Mouse (Mus musculus) forebrain, embryonic 12.5 days (tissue): ENCODE data around the gene Tpcn2. TPM values are rescaled to one million over a fixed set of nuclear protein-coding genes. Genes with fewer than 3 reads are reported as not detected.

Experiments
- ATAC-seq: fragments of 200-750 bp; cut with Nextera tagmentation; 2 replicates; pipeline ENCODE4 v1.8.0; 2017; ENCODE audit warnings: moderate TSS enrichment; ENCODE audit not compliant: low FRiP score
- H3K27ac ChIP-seq: fragments of 300-500 bp; sonication (generic); 2 replicates; pipeline ENCODE4 v1.5.1; 2016; ENCODE audit warnings: mild to moderate bottlenecking
- H3K27me3 ChIP-seq: fragments of 300-500 bp; sonication (generic); 2 replicates; pipeline ENCODE4 v1.6.1; 2016; ENCODE audit warnings: mild to moderate bottlenecking
- H3K36me3 ChIP-seq: fragments of 300-500 bp; sonication (generic); replicated peaks from 2 replicates; pipeline ENCODE4 v1.6.1; 2016; ENCODE audit warnings: mild to moderate bottlenecking
- H3K4me1 ChIP-seq: fragments of 300-500 bp; sonication (generic); 2 replicates; pipeline ENCODE4 v1.6.1; 2016
- H3K4me2 ChIP-seq: fragments of 300-500 bp; sonication (generic); 2 replicates; pipeline ENCODE4 v1.6.1; 2016; ENCODE audit warnings: mild to moderate bottlenecking, moderate library complexity
- H3K4me3 ChIP-seq: fragments of 300-500 bp; sonication (generic); replicated peaks from 2 replicates; pipeline ENCODE4 v1.5.1; 2016; ENCODE audit warnings: mild to moderate bottlenecking
- H3K9ac ChIP-seq: fragments of 300-500 bp; sonication (generic); 2 replicates; pipeline ENCODE4 v1.6.1; 2016; ENCODE audit warnings: mild to moderate bottlenecking
- H3K9me3 ChIP-seq: fragments of 300-500 bp; sonication (generic); 2 replicates; pipeline ENCODE4 v1.6.1; 2016
- WGBS: fragments of 180-500 bp; shearing (Covaris S2); methylation state at CpG from one replicate; pipeline ENCODE4 v1.1.7; 2016; 5-methylcytosine and 5-hydroxymethylcytosine counted together
- polyA plus RNA-seq: library from polyadenylated mRNA; unstranded; fragments of >200 nt; fragmentation: Nextera tagmentation; extraction: Ambion mirVana; gene quantifications from 2 replicates; pipeline ENCODE4 v1.2.1, GENCODE M21; 2016

The Tpcn2 gene
- polyA plus RNA-seq, 1 experiment from 2014 or later = 4.8 TPM

GRCm38 (mm10) chr7:145308866-145309265 is 25.1 kb upstream of the Tpcn2 start:
- Histone ChIP-seq H3K27me3 (no peaks in the 10 kb centered on the region), H3K4me2 (no peak overlapping the region), H3K4me1 (no peaks in the 10 kb centered on the region), H3K36me3 (no peaks in the 10 kb centered on the region), H3K9ac (no peak overlapping the region), H3K4me3 (no peak overlapping the region), H3K9me3 (no peaks in the 10 kb centered on the region), H3K27ac (no peak overlapping the region)
- no peak for ATAC-seq
- WGBS = 84% methylated on average over 4 of the region's 4 CpGs

GRCm38 (mm10) chr7:145308061-145308675 is 24.4 kb upstream of the Tpcn2 start:
- Histone ChIP-seq H3K36me3 (no peaks in the 10 kb centered on the region), H3K4me2 (no peak overlapping the region), H3K4me3 (no peak overlapping the region), H3K9me3 (no peaks in the 10 kb centered on the region), H3K27me3 (no peaks in the 10 kb centered on the region), H3K27ac (no peak overlapping the region), H3K9ac (no peak overlapping the region), H3K4me1 (no peaks in the 10 kb centered on the region)
- no peak for ATAC-seq
- WGBS = 82% methylated on average over 30 of the region's 30 CpGs

- no peaks in the 10 kb centered on the region for H3K36me3 ChIP-seq
- WGBS = 91% methylated on average over 10 of the region's 10 CpGs
- H3K9me3 ChIP-seq = no peaks in the 10 kb centered on the region
- no peak overlapping the region for H3K4me2 ChIP-seq
- ATAC-seq = no peak
- H3K27me3 ChIP-seq = no peaks in the 10 kb centered on the region
- peaks cover 4% of the 10 kb centered on the region for H3K4me1 ChIP-seq
- no peak overlapping the region for H3K27ac ChIP-seq
- H3K9ac ChIP-seq = no peak overlapping the region
- H3K4me3 ChIP-seq = no peak overlapping the region
Observed at GRCm38 (mm10) chr7:145307636-145308035, 23.8 kb upstream of the Tpcn2 start.

GRCm38 (mm10) chr7:145304153-145304552 is 20.3 kb upstream of the Tpcn2 start:
- Histone ChIP-seq H3K9ac (no peak overlapping the region), H3K4me2 (no peak overlapping the region), H3K27ac (no peak overlapping the region), H3K4me1 (peaks cover 22% of the 10 kb centered on the region), H3K9me3 (no peaks in the 10 kb centered on the region), H3K27me3 (no peaks in the 10 kb centered on the region), H3K36me3 (no peaks in the 10 kb centered on the region), H3K4me3 (no peak overlapping the region)
- 82% methylated on average over 2 of the region's 2 CpGs for WGBS
- no peak for ATAC-seq

- Histone ChIP-seq H3K4me1 (peaks cover 24% of the 10 kb centered on the region), H3K4me2 (peak overlapping the region; percentile 54), H3K27me3 (no peaks in the 10 kb centered on the region), H3K9me3 (no peaks in the 10 kb centered on the region), H3K36me3 (no peaks in the 10 kb centered on the region), H3K9ac (0 out of 2 replicates have a peak overlapping the region, but pooled peaks have one; percentile 17), H3K27ac (no peak overlapping the region), H3K4me3 (peak overlapping the region; percentile 10)
- ATAC-seq = peak; percentile 87
- 6% methylated on average over 20 of the region's 20 CpGs for WGBS
Observed at GRCm38 (mm10) chr7:145302488-145303285, 18.9 kb upstream of the Tpcn2 start.

GRCm38 (mm10) chr7:145301341-145302005 is 17.7 kb upstream of the Tpcn2 start:
- Histone ChIP-seq H3K9ac (no peak overlapping the region), H3K4me3 (no peak overlapping the region), H3K4me1 (peaks cover 24% of the 10 kb centered on the region), H3K9me3 (no peaks in the 10 kb centered on the region), H3K27me3 (no peaks in the 10 kb centered on the region), H3K27ac (no peak overlapping the region), H3K4me2 (no peak overlapping the region), H3K36me3 (no peaks in the 10 kb centered on the region)
- WGBS = 97% methylated on average over 6 of the region's 6 CpGs
- ATAC-seq = no peak

- H3K4me1 ChIP-seq = peaks cover 24% of the 10 kb centered on the region
- no peaks in the 10 kb centered on the region for H3K27me3 ChIP-seq
- H3K9ac ChIP-seq = no peak overlapping the region
- no peaks in the 10 kb centered on the region for H3K36me3 ChIP-seq
- no peak overlapping the region for H3K4me3 ChIP-seq
- no peak overlapping the region for H3K4me2 ChIP-seq
- H3K27ac ChIP-seq = no peak overlapping the region
- no peak for ATAC-seq
- H3K9me3 ChIP-seq = no peaks in the 10 kb centered on the region
Observed at GRCm38 (mm10) chr7:145301008-145301340, 17.2 kb upstream of the Tpcn2 start.

GRCm38 (mm10) chr7:145300321-145301007 is 16.7 kb upstream of the Tpcn2 start, which contains the start of gene Mrgprf:
Mrgprf (plus strand) TSS chr7:145300828.
- no peaks in the 10 kb centered on the region for H3K27me3 ChIP-seq
- H3K4me2 ChIP-seq = no peak within 1 kb of the TSS
- peaks cover 24% of the 10 kb centered on the region for H3K4me1 ChIP-seq
- no peaks in the 10 kb centered on the region for H3K36me3 ChIP-seq
- H3K27ac ChIP-seq = no peak within 1 kb of the TSS
- H3K9ac ChIP-seq = no peak within 1 kb of the TSS
- H3K9me3 ChIP-seq = no peaks in the 10 kb centered on the region
- no peak for ATAC-seq
- 45% methylated on average over 12 of the region's 13 CpGs for WGBS
- no peak within 1 kb of the TSS for H3K4me3 ChIP-seq

- H3K9me3 ChIP-seq = no peaks in the 10 kb centered on the region
- H3K27me3 ChIP-seq = no peaks in the 10 kb centered on the region
- H3K9ac ChIP-seq = no peak overlapping the region
- no peak for ATAC-seq
- 69% methylated on average over 7 of the region's 7 CpGs for WGBS
- H3K4me3 ChIP-seq = no peak overlapping the region
- no peak overlapping the region for H3K27ac ChIP-seq
- no peaks in the 10 kb centered on the region for H3K36me3 ChIP-seq
- H3K4me2 ChIP-seq = no peak overlapping the region
- H3K4me1 ChIP-seq = peaks cover 24% of the 10 kb centered on the region
Observed at GRCm38 (mm10) chr7:145299562-145300320, 15.9 kb upstream of the Tpcn2 start.

- H3K27me3 ChIP-seq = no peaks in the 10 kb centered on the region
- H3K27ac ChIP-seq = no peak overlapping the region
- H3K4me3 ChIP-seq = no peak overlapping the region
- WGBS = 63% methylated on average over 3 of the region's 3 CpGs
- no peak for ATAC-seq
- no peak overlapping the region for H3K9ac ChIP-seq
- H3K9me3 ChIP-seq = no peaks in the 10 kb centered on the region
- peaks cover 24% of the 10 kb centered on the region for H3K4me1 ChIP-seq
- no peak overlapping the region for H3K4me2 ChIP-seq
- no peaks in the 10 kb centered on the region for H3K36me3 ChIP-seq
Observed at GRCm38 (mm10) chr7:145298666-145299490, 15.1 kb upstream of the Tpcn2 start.

- Histone ChIP-seq H3K27me3 (no peaks in the 10 kb centered on the region), H3K4me3 (no peak overlapping the region), H3K4me1 (no peaks in the 10 kb centered on the region), H3K9me3 (no peaks in the 10 kb centered on the region), H3K4me2 (no peak overlapping the region), H3K36me3 (no peaks in the 10 kb centered on the region), H3K27ac (no peak overlapping the region), H3K9ac (no peak overlapping the region)
- 37% methylated on average over 6 of the region's 6 CpGs for WGBS
- ATAC-seq = no peak
Observed at GRCm38 (mm10) chr7:145293859-145294258, 10.0 kb upstream of the Tpcn2 start.
